Mouse (Mus musculus) heart, postnatal 0 days (tissue): ENCODE measurements at regions not wholly inside any gene's neighbourhood (a gene's known extent, or its start where the extent isn't known, plus 50 kb on each side); places are given as distances from the start of the nearest gene placed in this dataset.

Source experiments
- ATAC-seq: fragments of 200-750 bp; cut with Nextera tagmentation; 2 replicates; pipeline ENCODE4 v1.8.0; 2017; ENCODE audit warnings: low read depth, moderate number of reproducible peaks, moderate library complexity; ENCODE audit not compliant: insufficient read depth
- DNase-seq: peaks from one replicate; pipeline ENCODE4 v3.0.0-alpha.2; 2016; ENCODE audit warnings: low spot score
- H3K27ac ChIP-seq: fragments of 300-500 bp; sonication (generic); 2 replicates; pipeline ENCODE4 v1.5.1; 2014; ENCODE audit warnings: low read depth, mild to moderate bottlenecking
- H3K27me3 ChIP-seq: fragments of 300-500 bp; sonication (generic); 2 replicates; pipeline ENCODE4 v1.6.1; 2014; ENCODE audit warnings: low read length, mixed read lengths; ENCODE audit not compliant: control insufficient read depth, insufficient read depth
- H3K36me3 ChIP-seq: fragments of 300-500 bp; sonication (generic); replicated peaks from 2 replicates; pipeline ENCODE4 v1.6.1; 2014; ENCODE audit warnings: low read length, mixed read lengths; ENCODE audit not compliant: control insufficient read depth, insufficient read depth
- H3K4me1 ChIP-seq: fragments of 300-500 bp; sonication (generic); 2 replicates; pipeline ENCODE4 v1.6.1; 2014; ENCODE audit warnings: antibody characterized with exemption; ENCODE audit not compliant: control insufficient read depth, insufficient read depth
- H3K4me2 ChIP-seq: fragments of 300-500 bp; sonication (generic); 2 replicates; pipeline ENCODE4 v1.6.1; 2014; ENCODE audit warnings: low read depth, mild to moderate bottlenecking, low read length, moderate library complexity
- H3K4me3 ChIP-seq: fragments of 300-500 bp; sonication (generic); 2 replicates; pipeline ENCODE4 v1.5.1; 2014; ENCODE audit warnings: low read depth, low read length
- H3K9ac ChIP-seq: fragments of 300-500 bp; sonication (generic); replicated peaks from 2 replicates; pipeline ENCODE4 v1.6.1; 2014; ENCODE audit warnings: low read depth, low read length, mixed read lengths
- H3K9me3 ChIP-seq: fragments of 300-500 bp; sonication (generic); replicated peaks from 2 replicates; pipeline ENCODE4 v1.6.1; 2016; ENCODE audit warnings: low read length; ENCODE audit not compliant: control insufficient read depth
- CTCF ChIP-seq: IDR thresholded peaks from 2 replicates; pipeline ENCODE4 v1.5.1; 2016; ENCODE audit warnings: antibody characterized with exemption, control low read depth, low read depth
- EP300 ChIP-seq: IDR thresholded peaks from 2 replicates; pipeline ENCODE4 v1.6.1; 2016; ENCODE audit warnings: antibody characterized with exemption, low read depth
- WGBS: fragments of 180-500 bp; shearing (Covaris S2); extraction: QIAGEN DNeasy Blood & Tissue Kit; methylation state at CpG from one replicate; pipeline ENCODE4 v1.1.7; 2014; 5-methylcytosine and 5-hydroxymethylcytosine counted together

GRCm38 (mm10) chr14:47877167-47877566 is 228.9 kb downstream of the Ktn1 start:
- no peak for ATAC-seq
- H3K4me2 ChIP-seq = no peak overlapping the region
- DNase-seq = no peak
- WGBS = 85% methylated on average over 3 of the region's 3 CpGs
- H3K4me3 ChIP-seq = no peak overlapping the region
- no peaks in the 10 kb centered on the region for H3K4me1 ChIP-seq
- no peak overlapping the region for H3K27ac ChIP-seq
- H3K27me3 ChIP-seq = no peaks in the 10 kb centered on the region
- no peaks in the 10 kb centered on the region for H3K36me3 ChIP-seq
- no peak overlapping the region for H3K9ac ChIP-seq
- H3K9me3 ChIP-seq = no peaks in the 10 kb centered on the region
- TF ChIP-seq EP300 = no peak
- TF ChIP-seq CTCF = no peak

- 87% methylated on average over 5 of the region's 5 CpGs for WGBS
- DNase-seq (no peak), ATAC-seq (no peak)
- H3K36me3 ChIP-seq = no peaks in the 10 kb centered on the region
- no peak for TF ChIP-seq EP300
- TF ChIP-seq CTCF = no peak
- H3K27me3 ChIP-seq = no peaks in the 10 kb centered on the region
- no peak overlapping the region for H3K27ac ChIP-seq
- H3K4me1 ChIP-seq = no peaks in the 10 kb centered on the region
- H3K4me2 ChIP-seq = no peak overlapping the region
- no peak overlapping the region for H3K9ac ChIP-seq
- H3K9me3 ChIP-seq = no peaks in the 10 kb centered on the region
- H3K4me3 ChIP-seq = no peak overlapping the region
Measured at GRCm38 (mm10) chr14:47877771-47878443, 229.7 kb downstream of the Ktn1 start.

- no peak for DNase-seq
- Histone ChIP-seq H3K27ac (no peak overlapping the region), H3K27me3 (no peaks in the 10 kb centered on the region), H3K4me2 (no peak overlapping the region), H3K9me3 (no peaks in the 10 kb centered on the region), H3K4me1 (no peaks in the 10 kb centered on the region), H3K9ac (no peak overlapping the region), H3K4me3 (no peak overlapping the region), H3K36me3 (no peaks in the 10 kb centered on the region)
- no peak for ATAC-seq
- 69% methylated on average over 3 of the region's 3 CpGs for WGBS
- TF ChIP-seq CTCF (no peak), EP300 (no peak)
Measured at GRCm38 (mm10) chr14:47885326-47885725, 235.3 kb upstream of the Peli2 start.

DNA sequence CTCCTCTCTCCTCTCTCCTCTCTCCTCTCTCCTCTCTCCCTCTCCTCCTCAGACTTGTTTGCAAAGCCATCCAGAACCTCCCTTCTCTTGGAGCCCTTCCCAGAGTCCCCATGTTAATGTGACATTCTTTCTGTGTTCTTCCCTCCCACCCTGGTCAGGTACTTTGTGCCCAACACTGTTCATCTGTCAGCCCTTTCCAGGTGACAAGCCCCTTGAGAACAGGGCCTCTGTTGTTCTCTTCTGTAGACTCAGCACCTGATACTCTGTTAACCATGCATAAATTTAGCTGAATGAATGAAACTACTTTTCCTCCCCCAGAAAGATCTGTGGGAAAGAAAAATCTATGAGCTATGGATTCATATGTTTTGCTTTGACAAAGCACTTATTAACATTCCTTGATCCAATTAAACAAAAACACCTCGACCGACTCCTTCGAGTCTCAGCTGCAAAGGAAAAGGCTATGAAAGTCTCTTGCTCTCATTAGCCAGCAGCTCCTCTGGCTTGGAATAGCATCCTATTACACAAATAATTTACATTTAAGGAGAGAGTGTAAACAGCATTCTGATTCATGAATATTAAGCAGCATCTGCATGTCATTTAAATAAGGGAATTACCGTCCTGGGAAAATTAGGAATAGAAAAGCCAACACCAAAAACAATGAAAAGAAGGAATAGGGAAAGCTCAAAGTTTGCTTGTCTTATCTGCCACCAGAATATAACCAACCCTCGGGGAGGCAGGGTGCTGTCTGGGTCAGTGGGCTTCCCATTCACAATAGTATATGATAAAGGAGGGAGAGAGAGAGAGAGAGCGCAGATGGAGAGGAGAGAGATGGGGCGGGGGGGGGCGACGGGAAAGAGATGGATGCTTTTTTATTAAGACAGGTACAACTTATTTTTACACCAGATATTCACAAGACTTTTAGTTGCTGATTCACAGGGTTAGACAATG is 230.1 kb upstream of the Peli2 start:
- H3K4me1 ChIP-seq = no peaks in the 10 kb centered on the region
- ATAC-seq = no peak
- H3K27me3 ChIP-seq = no peaks in the 10 kb centered on the region
- TF ChIP-seq CTCF (no peak), EP300 (no peak)
- no peak overlapping the region for H3K4me2 ChIP-seq
- H3K9me3 ChIP-seq = no peaks in the 10 kb centered on the region
- DNase-seq = no peak
- WGBS = 71% methylated on average over 9 of the region's 9 CpGs
- H3K4me3 ChIP-seq = no peak overlapping the region
- H3K9ac ChIP-seq = no peak overlapping the region
- H3K36me3 ChIP-seq = no peaks in the 10 kb centered on the region
- H3K27ac ChIP-seq = no peak overlapping the region

- 81% methylated on average over 3 of the region's 3 CpGs for WGBS
- Histone ChIP-seq H3K4me2 (no peak overlapping the region), H3K4me3 (no peak overlapping the region), H3K27me3 (no peaks in the 10 kb centered on the region), H3K27ac (no peak overlapping the region), H3K4me1 (no peaks in the 10 kb centered on the region), H3K36me3 (no peaks in the 10 kb centered on the region), H3K9ac (no peak overlapping the region), H3K9me3 (no peaks in the 10 kb centered on the region)
- no peak for ATAC-seq
- no peak for TF ChIP-seq CTCF
- no peak for TF ChIP-seq EP300
- no peak for DNase-seq
Measured at GRCm38 (mm10) chr14:47896581-47896980, 224.0 kb upstream of the Peli2 start.
